Mouse (Mus musculus): Measurements from ENCODE around the gene Fan1. TPM values are rescaled to one million over a fixed set of nuclear protein-coding genes. Genes with fewer than 3 reads are reported as not detected.

Gene Fan1
- 0.67 and 1.2 TPM in 2 replicates for polyA plus RNA-seq (2012; rRNA removed)

DNA sequence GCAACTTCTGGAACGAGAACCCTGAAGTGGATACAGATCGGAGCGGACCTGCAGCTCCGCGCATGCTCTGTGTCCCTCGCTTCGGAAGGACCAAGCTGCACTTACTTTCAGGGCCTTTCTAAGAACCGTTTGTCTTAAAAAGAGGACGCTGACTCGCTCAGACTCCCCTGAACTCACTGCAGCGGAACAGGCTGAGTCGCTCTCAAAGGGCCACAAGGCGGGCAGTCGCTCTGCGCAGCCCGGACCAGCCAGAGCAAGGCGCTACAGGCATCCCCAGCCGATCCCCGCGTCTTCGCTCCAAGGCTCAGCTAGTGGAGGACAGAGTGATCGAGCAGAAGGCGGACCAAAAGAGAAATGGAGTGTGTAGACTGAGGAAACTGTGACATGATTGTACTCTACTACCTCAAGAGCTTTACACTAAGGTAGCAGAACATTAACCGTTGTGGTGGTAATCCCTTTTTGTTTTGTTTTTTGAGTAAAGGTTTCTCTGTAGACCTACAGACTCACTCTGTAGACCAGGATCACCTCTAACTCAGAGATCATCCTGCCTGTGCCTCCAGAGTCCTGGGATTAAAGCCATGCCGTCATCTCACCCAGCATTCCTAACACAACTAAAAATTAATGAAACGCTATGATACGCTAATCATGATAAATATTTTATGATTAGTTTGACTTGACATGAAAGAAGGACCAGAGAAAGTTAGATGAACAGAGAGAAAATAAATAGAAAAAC lies at the start of gene Fan1:
Fan1 (minus strand) TSS at position 266 of the 733 bp plus-strand sequence.
- WGBS = 2% methylated on average over 27 of the region's 27 CpGs
- H3K4me1 ChIP-seq (ENCODE audit: control insufficient read depth, insufficient read depth, insufficient read length, low read length) = peaks cover 2% of the 10 kb centered on the region
- H3K27me3 ChIP-seq (ENCODE audit: control insufficient read depth, insufficient read depth, low read length) = no peaks in the 10 kb centered on the region
- H3K27ac ChIP-seq (ENCODE audit: insufficient read depth, low read depth, low read length) = peak within 1 kb of the TSS; percentile 67
- H3K4me3 ChIP-seq (ENCODE audit: low read depth, low read length) = peak within 1 kb of the TSS; percentile 73
- peaks cover 24% of the 10 kb centered on the region for H3K36me3 ChIP-seq (ENCODE audit: control insufficient read depth, insufficient read depth, low read length)
- TF ChIP-seq POLR2A (IDR thresholded peaks at IDR 0.05; ENCODE audit: low read depth, low read length) (0 out of 2 replicates have a peak, but pooled peaks have one; percentile 22), CTCF (IDR thresholded peaks at IDR 0.05; ENCODE audit: extremely low read depth, insufficient read length, insufficient replicate concordance, low read depth, low read length) (peak; percentile 19; the same call in 1 of the 2 replicates)

DNA sequence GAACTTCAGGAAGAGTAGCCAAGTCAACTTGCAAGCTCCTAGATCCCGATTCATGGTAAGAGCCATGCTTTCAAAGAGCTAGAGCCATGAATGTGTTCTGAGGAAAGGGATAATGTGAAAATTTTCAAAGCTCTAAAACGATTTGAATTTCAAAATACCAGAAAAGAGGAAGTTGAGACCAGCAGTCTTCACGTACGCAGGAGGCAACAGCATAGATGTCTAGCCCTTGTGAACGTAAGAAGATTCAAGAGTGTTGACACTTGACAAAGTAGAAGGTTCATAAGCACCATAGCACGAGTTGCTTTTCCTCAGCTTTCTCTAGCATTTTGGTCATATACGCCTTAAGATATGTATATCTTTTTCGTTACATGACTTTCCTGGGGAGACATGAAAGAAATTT lies 30.1 kb upstream of the Fan1 start:
- H3K4me1 ChIP-seq (ENCODE audit: control insufficient read depth, insufficient read depth, insufficient read length, low read length) = no peaks in the 10 kb centered on the region
- H3K36me3 ChIP-seq (ENCODE audit: control insufficient read depth, insufficient read depth, low read length) = peaks cover 9% of the 10 kb centered on the region; the same call in 1 of the 2 replicates
- no peak overlapping the region for H3K27ac ChIP-seq (ENCODE audit: insufficient read depth, low read depth, low read length)
- no peak for TF ChIP-seq POLR2A (IDR thresholded peaks at IDR 0.05; ENCODE audit: low read depth, low read length)
- TF ChIP-seq CTCF (IDR thresholded peaks at IDR 0.05; ENCODE audit: extremely low read depth, insufficient read length, insufficient replicate concordance, low read depth, low read length) = no peak
- no peak overlapping the region for H3K4me3 ChIP-seq (ENCODE audit: low read depth, low read length)
- 86% methylated on average over 8 of the region's 8 CpGs for WGBS
- H3K27me3 ChIP-seq (ENCODE audit: control insufficient read depth, insufficient read depth, low read length) = no peaks in the 10 kb centered on the region

DNA sequence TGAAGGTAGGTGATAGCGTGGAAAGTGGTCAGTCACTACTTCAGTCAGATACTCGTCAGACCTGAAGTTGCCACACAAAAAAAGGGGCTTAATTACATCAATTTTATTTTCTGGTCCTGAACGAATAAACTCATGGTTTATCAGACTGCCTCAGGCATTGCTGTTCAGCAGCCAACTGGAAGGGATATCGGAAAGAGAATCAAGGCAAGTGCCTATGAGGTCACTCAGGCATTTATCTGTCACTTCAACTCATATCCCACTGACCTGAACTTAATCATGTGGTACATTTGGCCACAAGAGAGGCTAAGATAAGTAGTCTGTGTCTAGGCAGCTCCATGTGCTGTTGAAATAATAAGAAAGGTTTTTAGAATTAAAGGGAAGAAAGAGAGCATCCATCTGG lies 28.6 kb upstream of the Fan1 start:
- no peaks in the 10 kb centered on the region for H3K27me3 ChIP-seq (ENCODE audit: control insufficient read depth, insufficient read depth, low read length)
- peaks cover 9% of the 10 kb centered on the region; the same call in 1 of the 2 replicates for H3K36me3 ChIP-seq (ENCODE audit: control insufficient read depth, insufficient read depth, low read length)
- TF ChIP-seq POLR2A (IDR thresholded peaks at IDR 0.05; ENCODE audit: low read depth, low read length) = no peak
- TF ChIP-seq CTCF (IDR thresholded peaks at IDR 0.05; ENCODE audit: extremely low read depth, insufficient read length, insufficient replicate concordance, low read depth, low read length) = no peak
- H3K4me1 ChIP-seq (ENCODE audit: control insufficient read depth, insufficient read depth, insufficient read length, low read length) = no peaks in the 10 kb centered on the region
- no peak overlapping the region for H3K27ac ChIP-seq (ENCODE audit: insufficient read depth, low read depth, low read length)
- no peak overlapping the region for H3K4me3 ChIP-seq (ENCODE audit: low read depth, low read length)
- WGBS = 89% methylated on average over 4 of the region's 4 CpGs

DNA sequence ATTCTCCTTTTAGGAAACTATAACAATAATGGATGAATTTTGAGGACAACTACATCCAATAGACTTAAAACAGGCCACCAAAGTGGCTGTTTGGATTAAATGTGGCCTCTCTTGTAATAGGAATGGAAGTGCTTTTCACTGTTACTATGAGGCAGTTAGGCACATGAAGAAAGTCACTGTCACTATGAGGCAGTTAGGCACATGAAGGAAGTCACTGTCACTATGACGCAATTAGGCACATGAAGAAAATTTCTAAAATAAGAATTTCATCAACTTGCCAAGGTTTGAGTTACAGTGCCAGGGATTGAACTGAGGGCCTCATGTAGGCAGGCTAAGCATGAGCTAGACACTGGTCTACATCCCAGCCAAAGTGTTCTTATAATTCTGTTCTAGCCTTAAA lies 26.8 kb upstream of the Fan1 start:
- Histone ChIP-seq H3K27me3 (ENCODE audit: control insufficient read depth, insufficient read depth, low read length) (no peaks in the 10 kb centered on the region), H3K4me3 (ENCODE audit: low read depth, low read length) (no peak overlapping the region), H3K27ac (ENCODE audit: insufficient read depth, low read depth, low read length) (no peak overlapping the region), H3K36me3 (ENCODE audit: control insufficient read depth, insufficient read depth, low read length) (peaks cover 5% of the 10 kb centered on the region; the same call in 1 of the 2 replicates), H3K4me1 (ENCODE audit: control insufficient read depth, insufficient read depth, insufficient read length, low read length) (no peaks in the 10 kb centered on the region)
- WGBS = 93% methylated on average over 1 of the region's 1 CpGs
- no peak for TF ChIP-seq CTCF (IDR thresholded peaks at IDR 0.05; ENCODE audit: extremely low read depth, insufficient read length, insufficient replicate concordance, low read depth, low read length)
- TF ChIP-seq POLR2A (IDR thresholded peaks at IDR 0.05; ENCODE audit: low read depth, low read length) = no peak

DNA sequence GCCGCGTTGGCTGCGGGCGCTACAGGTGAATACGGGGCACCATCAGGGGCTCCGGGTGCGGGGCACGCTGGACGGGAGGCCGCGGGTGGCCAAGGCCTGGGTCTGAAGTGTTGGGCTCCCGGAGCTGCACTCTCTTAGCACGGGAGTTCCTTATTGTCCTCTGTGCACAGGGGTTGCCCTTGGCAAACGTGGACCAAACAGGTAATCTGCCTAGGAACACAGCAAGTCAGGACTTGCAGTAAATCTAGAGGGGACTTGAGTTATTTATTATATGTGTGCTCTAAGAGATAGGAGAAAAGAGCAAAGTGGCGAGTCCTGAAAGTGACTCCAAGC lies 18.9 kb upstream of the Fan1 start:
- Histone ChIP-seq H3K36me3 (ENCODE audit: control insufficient read depth, insufficient read depth, low read length) (peaks cover 9% of the 10 kb centered on the region), H3K27me3 (ENCODE audit: control insufficient read depth, insufficient read depth, low read length) (no peaks in the 10 kb centered on the region), H3K4me1 (ENCODE audit: control insufficient read depth, insufficient read depth, insufficient read length, low read length) (peaks cover 3% of the 10 kb centered on the region; the same call in 1 of the 2 replicates), H3K27ac (ENCODE audit: insufficient read depth, low read depth, low read length) (peak overlapping the region; percentile 56), H3K4me3 (ENCODE audit: low read depth, low read length) (peak overlapping the region; percentile 75)
- TF ChIP-seq POLR2A (IDR thresholded peaks at IDR 0.05; ENCODE audit: low read depth, low read length) (no peak), CTCF (IDR thresholded peaks at IDR 0.05; ENCODE audit: extremely low read depth, insufficient read length, insufficient replicate concordance, low read depth, low read length) (no peak)
- under 1% methylated on average over 15 of the region's 15 CpGs for WGBS

DNA sequence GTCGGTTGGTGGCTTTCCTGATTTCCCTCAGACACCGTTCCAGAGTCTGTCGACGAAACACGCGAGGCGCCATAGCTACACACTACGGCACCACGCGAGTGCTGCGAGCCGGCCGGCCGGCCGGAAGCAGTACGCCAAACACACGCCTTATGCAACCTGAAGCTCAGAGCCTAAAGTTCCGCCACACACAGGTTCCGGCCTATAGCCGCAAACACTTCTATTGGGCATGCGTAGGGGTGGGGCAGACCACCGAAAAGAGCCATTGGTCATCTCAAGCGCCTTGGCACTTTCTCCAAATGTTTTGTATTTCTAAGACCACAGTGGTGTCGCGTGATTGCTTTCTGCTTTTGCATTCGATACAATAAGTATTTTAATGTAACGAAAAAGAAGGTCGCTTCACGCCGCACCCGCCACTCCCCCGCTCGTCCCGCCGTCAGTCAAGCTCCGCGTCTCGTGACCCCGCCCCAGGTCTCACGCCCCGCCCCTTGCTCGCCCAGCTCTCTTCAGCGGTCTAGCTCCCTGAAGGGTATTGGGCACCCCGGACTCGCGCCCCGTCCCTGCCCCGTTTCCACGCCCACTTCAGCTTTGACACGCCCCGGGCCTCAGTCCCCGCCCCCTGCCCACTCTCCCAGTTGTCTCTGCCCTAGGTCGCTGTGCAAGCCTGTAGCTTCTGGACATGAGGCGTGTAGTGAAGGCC lies 18.4 kb upstream of the Fan1 start, which contains the start of the genes Mphosph10 and Mcee:
Mphosph10 (minus strand) TSS at position 147 of the 697 bp plus-strand sequence.
Mcee (plus strand) TSS at position 486 of the 697 bp plus-strand sequence.
- peak within 1 kb of the TSS; percentile 75 for H3K4me3 ChIP-seq (ENCODE audit: low read depth, low read length)
- peak; percentile 87 for TF ChIP-seq POLR2A (IDR thresholded peaks at IDR 0.05; ENCODE audit: low read depth, low read length)
- no peak for TF ChIP-seq CTCF (IDR thresholded peaks at IDR 0.05; ENCODE audit: extremely low read depth, insufficient read length, insufficient replicate concordance, low read depth, low read length)
- peak within 1 kb of the TSS; percentile 64 for H3K27ac ChIP-seq (ENCODE audit: insufficient read depth, low read depth, low read length)
- H3K36me3 ChIP-seq (ENCODE audit: control insufficient read depth, insufficient read depth, low read length) = peaks cover 10% of the 10 kb centered on the region
- peaks cover 3% of the 10 kb centered on the region; the same call in 1 of the 2 replicates for H3K4me1 ChIP-seq (ENCODE audit: control insufficient read depth, insufficient read depth, insufficient read length, low read length)
- under 1% methylated on average over 54 of the region's 54 CpGs for WGBS
- no peaks in the 10 kb centered on the region for H3K27me3 ChIP-seq (ENCODE audit: control insufficient read depth, insufficient read depth, low read length)

DNA sequence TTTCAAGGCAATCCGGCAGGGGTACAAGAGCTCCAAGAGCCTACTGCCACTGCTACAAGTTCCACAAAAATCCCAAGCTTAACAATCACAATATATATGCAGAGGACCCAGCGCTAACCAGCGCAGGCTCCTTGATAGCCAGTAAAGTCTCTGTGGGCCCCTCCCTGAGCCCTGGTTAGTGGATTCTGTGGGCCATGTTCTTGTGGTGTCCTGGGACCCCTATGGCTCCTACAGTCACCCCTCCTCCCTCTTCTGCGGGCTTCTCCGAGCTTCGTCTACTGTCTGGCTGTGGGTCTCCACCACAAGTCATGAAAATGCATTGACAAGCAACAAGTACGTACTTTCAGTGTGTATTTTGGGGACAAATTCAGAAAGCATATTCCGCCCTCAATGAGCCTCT lies 17.6 kb upstream of the Fan1 start:
- peak overlapping the region; percentile 22; the same call in 1 of the 2 replicates for H3K27ac ChIP-seq (ENCODE audit: insufficient read depth, low read depth, low read length)
- no peaks in the 10 kb centered on the region for H3K27me3 ChIP-seq (ENCODE audit: control insufficient read depth, insufficient read depth, low read length)
- WGBS = under 1% methylated on average over 8 of the region's 8 CpGs
- peak overlapping the region; percentile 75 for H3K4me3 ChIP-seq (ENCODE audit: low read depth, low read length)
- TF ChIP-seq CTCF (IDR thresholded peaks at IDR 0.05; ENCODE audit: extremely low read depth, insufficient read length, insufficient replicate concordance, low read depth, low read length) (no peak), POLR2A (IDR thresholded peaks at IDR 0.05; ENCODE audit: low read depth, low read length) (no peak)
- peaks cover 3% of the 10 kb centered on the region; the same call in 1 of the 2 replicates for H3K4me1 ChIP-seq (ENCODE audit: control insufficient read depth, insufficient read depth, insufficient read length, low read length)
- peaks cover 15% of the 10 kb centered on the region for H3K36me3 ChIP-seq (ENCODE audit: control insufficient read depth, insufficient read depth, low read length)
